Mouse (Mus musculus) ES-Bruce4 (cell line): ENCODE measurements around the gene Tnrc6c. TPM values are rescaled to one million over a fixed set of nuclear protein-coding genes. Genes with fewer than 3 reads are reported as not detected.

Experiments
- H3K27ac ChIP-seq: 2 replicates; pipeline ENCODE4 v1.5.1; 2012; ENCODE audit warnings: low read length, inconsistent platforms; ENCODE audit not compliant: insufficient read depth
- H3K27me3 ChIP-seq: 2 replicates; pipeline ENCODE4 v1.6.1; 2012; ENCODE audit warnings: mild to moderate bottlenecking, low read length, inconsistent platforms; ENCODE audit not compliant: control insufficient read depth, poor library complexity, insufficient read depth, severe bottlenecking
- H3K36me3 ChIP-seq: 2 replicates; pipeline ENCODE4 v1.6.1; 2012; ENCODE audit warnings: inconsistent platforms, mild to moderate bottlenecking, low read length, moderate library complexity; ENCODE audit not compliant: control insufficient read depth, poor library complexity, insufficient read depth, severe bottlenecking
- H3K4me1 ChIP-seq: one replicate; pipeline ENCODE4 v1.8.1; 2011; ENCODE audit warnings: low read length; ENCODE audit not compliant: control insufficient read depth, insufficient read depth
- H3K4me3 ChIP-seq: 2 replicates; pipeline ENCODE4 v1.5.1; 2011; ENCODE audit warnings: low read depth, mild to moderate bottlenecking, low read length
- H3K9ac ChIP-seq: 2 replicates; pipeline ENCODE4 v1.6.1; 2012; ENCODE audit warnings: low read depth, mild to moderate bottlenecking, inconsistent platforms; ENCODE audit not compliant: poor library complexity, severe bottlenecking
- H3K9me3 ChIP-seq: replicated peaks from 2 replicates; pipeline ENCODE4 v1.6.1; 2012; ENCODE audit warnings: mild to moderate bottlenecking, low read length, inconsistent platforms; ENCODE audit not compliant: control insufficient read depth, poor library complexity, insufficient read depth, severe bottlenecking
- CTCF ChIP-seq: IDR thresholded peaks from one replicate; pipeline ENCODE4 v1.8.1; 2011; ENCODE audit warnings: low read depth, low read length
- EP300 ChIP-seq: IDR thresholded peaks from 2 replicates; pipeline ENCODE4 v1.6.1; 2011; ENCODE audit warnings: low read depth, low read length; ENCODE audit not compliant: insufficient read depth
- POLR2A ChIP-seq: IDR thresholded peaks from one replicate; pipeline ENCODE4 v1.8.1; 2011; ENCODE audit warnings: low read length; ENCODE audit not compliant: insufficient read depth
- polyA plus RNA-seq: library from polyadenylated mRNA; stranded (reverse); fragments of >200 nt; gene quantifications from 2 replicates; pipeline ENCODE4 v1.2.4, GENCODE M21; 2011; ENCODE audit warnings: low read depth; ENCODE audit not compliant: missing spikeins, insufficient read depth, insufficient read length

Gene Tnrc6c
- polyA plus RNA-seq, 1 experiment: 28.6 TPM

DNA sequence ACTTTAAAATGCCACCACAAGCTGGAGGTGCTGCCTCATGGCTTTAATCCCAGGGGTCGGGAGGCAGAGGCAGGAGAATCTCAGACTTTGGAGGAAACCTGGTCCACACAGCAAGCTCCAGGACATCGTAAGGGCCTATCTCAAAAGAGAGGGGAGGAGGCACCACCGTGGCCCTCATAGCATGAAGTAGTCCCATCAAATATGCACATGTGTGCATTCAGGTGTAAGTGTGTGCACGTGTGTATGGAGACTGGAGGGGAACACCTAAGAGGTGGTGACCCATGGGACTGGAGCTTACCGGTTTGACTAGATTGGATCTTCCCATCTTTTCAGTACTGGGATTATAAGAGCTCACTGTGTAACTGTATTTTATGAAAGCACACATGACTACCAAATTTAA, 74.2 kb downstream of the Tnrc6c start:
- Histone ChIP-seq H3K9me3 (no peaks in the 10 kb centered on the region), H3K4me3 (no peak overlapping the region), H3K36me3 (no peaks in the 10 kb centered on the region; the same call in 1 of the 2 replicates), H3K27me3 (no peaks in the 10 kb centered on the region), H3K27ac (no peak overlapping the region), H3K9ac (no peak overlapping the region), H3K4me1 (no peaks in the 10 kb centered on the region)
- TF ChIP-seq CTCF: no peak
- no peak for TF ChIP-seq EP300
- no peak for TF ChIP-seq POLR2A

DNA sequence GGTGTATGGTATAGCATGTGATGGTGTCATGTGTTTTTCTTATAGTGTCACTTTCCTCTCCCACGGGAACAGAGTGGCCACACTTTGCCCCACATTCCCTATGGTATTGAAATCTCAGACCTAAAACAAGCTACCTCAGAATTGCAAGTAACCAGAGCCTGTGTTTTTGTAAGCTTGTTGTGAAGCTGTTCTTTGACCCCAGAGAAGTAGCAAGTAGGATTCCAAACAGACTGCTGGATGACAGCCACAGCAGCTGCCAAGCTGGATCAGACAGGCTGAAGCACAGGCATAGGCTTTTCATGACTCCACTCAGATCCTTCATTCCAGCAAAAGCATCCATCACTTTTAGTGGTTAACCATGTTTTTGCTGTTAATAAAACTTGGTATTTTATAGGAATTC, 74.8 kb downstream of the Tnrc6c start:
- H3K36me3 ChIP-seq: peaks cover 4% of the 10 kb centered on the region; the same call in 1 of the 2 replicates
- TF ChIP-seq EP300: no peak
- TF ChIP-seq CTCF: no peak
- H3K4me3 ChIP-seq: no peak overlapping the region
- H3K27me3 ChIP-seq: no peaks in the 10 kb centered on the region
- H3K4me1 ChIP-seq: no peaks in the 10 kb centered on the region
- no peak overlapping the region for H3K9ac ChIP-seq
- no peaks in the 10 kb centered on the region for H3K9me3 ChIP-seq
- H3K27ac ChIP-seq: no peak overlapping the region

DNA sequence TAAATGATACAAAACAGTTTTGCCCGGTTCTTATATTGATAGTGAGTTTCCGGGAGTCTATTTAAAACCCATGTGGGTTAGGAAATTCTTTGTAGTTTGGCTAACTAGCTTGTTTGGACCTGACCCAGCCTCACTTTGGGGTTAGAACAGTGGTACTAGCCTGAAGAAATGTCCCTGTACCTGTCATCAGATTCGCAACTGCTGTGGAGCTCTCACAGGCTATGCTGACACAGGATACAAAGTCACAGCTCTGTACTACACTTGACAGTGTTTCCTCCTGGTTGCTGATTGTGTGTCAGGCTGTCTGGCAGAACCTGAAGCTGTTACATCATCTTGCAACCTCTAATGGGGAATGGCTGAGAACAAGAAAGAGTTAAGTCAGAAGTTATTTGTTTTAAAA, 75.3 kb downstream of the Tnrc6c start:
- Histone ChIP-seq H3K9me3 (no peaks in the 10 kb centered on the region), H3K36me3 (peaks cover 4% of the 10 kb centered on the region; the same call in 1 of the 2 replicates), H3K27ac (no peak overlapping the region), H3K9ac (no peak overlapping the region), H3K4me3 (no peak overlapping the region), H3K4me1 (no peaks in the 10 kb centered on the region), H3K27me3 (no peaks in the 10 kb centered on the region)
- TF ChIP-seq EP300 (no peak), CTCF (no peak), POLR2A (no peak)

DNA sequence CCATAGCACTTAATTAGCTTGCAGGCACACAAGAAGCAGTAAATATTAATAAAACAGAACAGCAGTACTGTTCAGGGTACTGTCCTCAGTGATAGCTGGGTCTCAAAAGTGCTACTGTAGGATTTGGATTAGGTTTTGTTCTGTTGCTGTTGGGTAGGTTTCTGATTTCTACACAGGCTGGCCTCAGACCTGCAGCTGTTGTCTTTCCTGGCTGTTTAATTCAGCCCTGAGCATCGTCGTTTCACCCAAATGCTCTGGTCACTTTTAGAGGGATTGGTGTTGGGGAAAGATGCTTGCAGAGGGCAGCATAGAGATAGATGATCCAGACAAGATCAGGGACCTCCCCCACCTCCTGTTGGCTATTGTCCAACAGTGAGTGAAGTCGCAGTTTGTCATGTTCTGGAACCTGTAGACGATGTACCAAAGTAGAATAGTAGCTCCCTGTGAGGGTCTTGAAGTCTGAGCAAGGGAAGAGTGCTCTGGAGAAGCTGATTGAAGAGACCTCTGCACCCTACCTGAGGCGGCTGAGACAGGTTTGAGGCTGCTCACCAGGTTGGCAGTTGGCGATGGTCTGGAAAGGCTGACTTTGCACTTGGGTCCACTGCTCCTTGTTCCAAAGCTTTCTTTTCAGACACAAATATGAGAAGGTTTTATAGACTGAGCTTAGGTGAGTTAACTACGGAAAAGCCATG, 75.9 kb downstream of the Tnrc6c start:
- no peak overlapping the region for H3K9ac ChIP-seq
- H3K4me3 ChIP-seq: no peak overlapping the region

DNA sequence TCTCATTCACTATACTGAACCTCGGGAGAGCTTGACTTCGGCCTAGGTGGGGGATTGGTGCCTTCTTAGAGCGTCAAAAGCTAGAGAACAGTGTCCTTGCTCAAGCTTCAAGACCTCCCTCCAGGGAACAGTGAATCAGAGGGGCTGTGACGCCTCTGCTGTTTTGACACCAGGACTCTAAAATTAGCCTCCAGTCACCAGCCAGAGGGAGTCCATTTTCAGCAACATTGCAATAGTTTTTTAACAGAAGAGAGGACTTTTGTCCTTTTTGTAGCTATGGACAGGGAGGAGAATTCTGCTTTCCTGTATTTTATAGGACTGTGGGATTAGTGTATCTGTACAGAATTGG, 76.4 kb downstream of the Tnrc6c start:
- Histone ChIP-seq H3K27me3 (no peaks in the 10 kb centered on the region), H3K27ac (no peak overlapping the region), H3K9me3 (no peaks in the 10 kb centered on the region), H3K4me1 (no peaks in the 10 kb centered on the region), H3K9ac (no peak overlapping the region), H3K4me3 (no peak overlapping the region), H3K36me3 (peaks cover 6% of the 10 kb centered on the region; the same call in 1 of the 2 replicates)
- no peak for TF ChIP-seq EP300
- no peak for TF ChIP-seq CTCF
- no peak for TF ChIP-seq POLR2A

More for the DNA sequence above, 75.9 kb downstream of the Tnrc6c start:
- Histone ChIP-seq H3K27ac (no peak overlapping the region), H3K27me3 (no peaks in the 10 kb centered on the region), H3K4me1 (no peaks in the 10 kb centered on the region), H3K36me3 (peaks cover 6% of the 10 kb centered on the region; the same call in 1 of the 2 replicates), H3K9me3 (no peaks in the 10 kb centered on the region)
- TF ChIP-seq CTCF (no peak), EP300 (no peak), POLR2A (no peak)

DNA sequence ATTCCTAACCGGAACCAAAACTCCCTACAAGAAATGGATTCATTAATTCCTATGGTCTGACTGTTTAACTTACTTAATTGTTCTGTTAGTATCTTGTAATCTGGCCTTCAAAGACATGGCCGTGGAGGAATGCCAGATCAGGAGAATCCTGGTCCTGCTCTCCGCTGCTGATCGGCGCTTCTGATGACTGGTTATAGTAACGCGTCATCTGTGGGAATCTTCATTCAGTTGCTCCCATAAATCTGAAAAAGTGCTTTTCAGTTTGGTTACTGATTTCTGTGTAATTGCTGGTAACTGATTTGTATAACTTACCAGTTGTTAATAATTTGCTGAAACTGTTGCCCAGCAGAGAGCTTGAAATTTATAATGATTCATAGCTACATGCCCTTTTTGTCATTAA, 77.4 kb downstream of the Tnrc6c start:
- peaks cover 9% of the 10 kb centered on the region; the same call in 1 of the 2 replicates for H3K36me3 ChIP-seq
- H3K4me3 ChIP-seq: no peak overlapping the region
- no peak for TF ChIP-seq POLR2A
- no peak for TF ChIP-seq CTCF
- no peak for TF ChIP-seq EP300
- no peaks in the 10 kb centered on the region for H3K9me3 ChIP-seq
- no peak overlapping the region for H3K9ac ChIP-seq
- no peaks in the 10 kb centered on the region for H3K27me3 ChIP-seq
- H3K27ac ChIP-seq: no peak overlapping the region
- no peaks in the 10 kb centered on the region for H3K4me1 ChIP-seq
